Mouse (Mus musculus): ENCODE data around the gene Mlana. TPM values are rescaled to one million over a fixed set of nuclear protein-coding genes. Genes with fewer than 3 reads are reported as not detected.

Gene Mlana
- polyA plus RNA-seq, 1 experiment from 2014 or later = not detected

DNA sequence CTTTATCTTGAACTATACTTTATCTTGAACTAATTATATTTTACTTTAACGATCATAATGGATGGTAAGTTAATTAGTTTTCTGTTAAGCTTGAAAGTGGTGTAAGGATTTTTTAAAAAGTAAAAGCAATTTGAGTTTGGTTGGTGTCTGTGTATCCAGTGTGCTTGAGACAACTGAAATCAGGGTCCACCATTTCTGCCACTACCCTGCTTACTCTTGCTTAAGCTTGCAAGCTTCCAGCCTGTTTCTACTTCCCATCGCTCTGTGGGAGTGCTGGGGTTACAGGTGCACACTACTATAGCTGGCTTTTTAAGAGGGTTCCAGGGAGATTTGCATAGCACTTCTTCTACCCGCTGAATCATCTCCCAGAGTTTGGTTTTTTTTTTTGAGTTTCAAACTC is 11.8 kb downstream of the Mlana start:
- H3K4me2 ChIP-seq (ENCODE audit: low read depth, low read length) = no peak overlapping the region
- no peaks in the 10 kb centered on the region for H3K36me3 ChIP-seq (ENCODE audit: control insufficient read depth, insufficient read depth, low read length)
- H3K9ac ChIP-seq (ENCODE audit: low read length) = no peak overlapping the region
- no peak overlapping the region for H3K4me3 ChIP-seq (replicated peaks; ENCODE audit: low read length)
- H3K4me1 ChIP-seq (ENCODE audit: control insufficient read depth, insufficient read depth, low read length) = no peaks in the 10 kb centered on the region
- WGBS = 73% methylated on average over 3 of the region's 3 CpGs
- H3K27me3 ChIP-seq (ENCODE audit: control insufficient read depth, insufficient read depth, low read length) = no peaks in the 10 kb centered on the region
- H3K27ac ChIP-seq (ENCODE audit: low read length) = no peak overlapping the region
- no peak for ATAC-seq (ENCODE audit: insufficient read depth, low FRiP score)
- no peaks in the 10 kb centered on the region for H3K9me3 ChIP-seq (replicated peaks; ENCODE audit: control insufficient read depth, low read length)

DNA sequence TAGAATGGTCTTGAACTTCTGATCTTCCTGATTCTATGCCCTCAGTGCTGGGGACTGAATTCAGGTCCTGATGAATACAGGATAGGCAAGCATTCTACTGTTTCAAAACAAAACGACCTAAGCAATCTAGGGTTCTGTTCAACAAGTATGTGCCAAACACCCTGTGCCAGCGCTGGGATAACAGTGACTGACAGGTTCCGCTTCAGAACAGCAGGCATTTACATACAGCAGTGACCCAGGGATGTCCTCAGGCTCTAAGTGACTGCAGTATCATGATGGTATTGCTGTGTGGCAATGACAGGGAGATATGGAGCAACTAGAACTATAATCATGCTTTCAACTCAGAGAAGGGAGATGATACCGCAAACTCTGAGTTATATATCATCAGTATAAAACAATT is 15.8 kb downstream of the Mlana start:
- Histone ChIP-seq H3K27ac (ENCODE audit: low read length) (no peak overlapping the region), H3K4me3 (replicated peaks; ENCODE audit: low read length) (no peak overlapping the region), H3K4me1 (ENCODE audit: control insufficient read depth, insufficient read depth, low read length) (no peaks in the 10 kb centered on the region), H3K4me2 (ENCODE audit: low read depth, low read length) (no peak overlapping the region), H3K9me3 (replicated peaks; ENCODE audit: control insufficient read depth, low read length) (no peaks in the 10 kb centered on the region), H3K36me3 (ENCODE audit: control insufficient read depth, insufficient read depth, low read length) (0 out of 2 replicates have a peak, but pooled peaks cover 6% of the 10 kb centered on the region), H3K9ac (ENCODE audit: low read length) (no peak overlapping the region), H3K27me3 (ENCODE audit: control insufficient read depth, insufficient read depth, low read length) (no peaks in the 10 kb centered on the region)
- no peak for ATAC-seq (ENCODE audit: insufficient read depth, low FRiP score)
- 88% methylated on average over 4 of the region's 4 CpGs for WGBS

DNA sequence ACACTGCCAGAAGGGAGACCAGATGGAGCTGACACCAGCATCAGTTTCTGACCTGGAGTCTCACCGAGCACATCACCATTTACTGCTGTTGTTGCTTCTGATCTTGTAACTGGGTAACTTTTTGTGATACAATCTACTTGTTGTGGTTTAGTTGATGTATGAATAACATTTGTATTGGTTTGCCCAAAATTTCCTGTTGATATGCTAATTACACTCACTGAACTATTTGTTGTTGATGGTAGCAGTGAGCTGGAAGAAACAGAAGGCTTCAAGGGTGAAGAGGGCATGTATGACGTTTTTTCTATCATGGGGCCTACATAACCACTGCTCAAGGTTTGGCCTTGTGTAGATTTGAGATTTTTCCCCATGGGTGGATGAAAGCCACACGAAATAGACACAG is 20.2 kb downstream of the Mlana start:
- H3K9me3 ChIP-seq (replicated peaks; ENCODE audit: control insufficient read depth, low read length) = no peaks in the 10 kb centered on the region
- H3K27me3 ChIP-seq (ENCODE audit: control insufficient read depth, insufficient read depth, low read length) = no peaks in the 10 kb centered on the region
- WGBS = 89% methylated on average over 3 of the region's 3 CpGs
- ATAC-seq (ENCODE audit: insufficient read depth, low FRiP score) = no peak
- no peak overlapping the region for H3K4me2 ChIP-seq (ENCODE audit: low read depth, low read length)
- no peak overlapping the region for H3K4me3 ChIP-seq (replicated peaks; ENCODE audit: low read length)
- H3K9ac ChIP-seq (ENCODE audit: low read length) = no peak overlapping the region
- H3K4me1 ChIP-seq (ENCODE audit: control insufficient read depth, insufficient read depth, low read length) = no peaks in the 10 kb centered on the region
- H3K27ac ChIP-seq (ENCODE audit: low read length) = no peak overlapping the region
- 0 out of 2 replicates have a peak, but pooled peaks cover 8% of the 10 kb centered on the region for H3K36me3 ChIP-seq (ENCODE audit: control insufficient read depth, insufficient read depth, low read length)

DNA sequence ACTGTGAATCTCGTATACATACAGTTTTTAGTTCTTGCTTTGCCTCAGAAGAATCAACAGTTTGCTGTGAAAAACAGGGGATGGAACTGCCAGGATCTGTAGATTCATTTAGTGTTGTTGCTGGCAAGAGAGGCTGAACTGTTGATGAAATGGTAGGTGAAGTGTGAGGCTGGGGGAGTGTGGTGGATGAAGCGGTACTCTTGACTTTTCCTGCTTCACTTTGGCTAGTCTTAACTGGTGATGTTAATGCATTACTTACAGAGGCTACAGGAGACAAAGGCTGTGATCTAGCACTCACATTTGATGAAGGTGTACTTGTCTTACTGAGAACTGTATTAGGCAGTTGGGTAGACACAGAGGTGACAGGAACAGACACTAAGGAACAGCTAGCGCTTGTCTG is 20.9 kb downstream of the Mlana start:
- Histone ChIP-seq H3K4me3 (replicated peaks; ENCODE audit: low read length) (no peak overlapping the region), H3K9ac (ENCODE audit: low read length) (no peak overlapping the region), H3K4me1 (ENCODE audit: control insufficient read depth, insufficient read depth, low read length) (no peaks in the 10 kb centered on the region), H3K9me3 (replicated peaks; ENCODE audit: control insufficient read depth, low read length) (no peaks in the 10 kb centered on the region), H3K27me3 (ENCODE audit: control insufficient read depth, insufficient read depth, low read length) (no peaks in the 10 kb centered on the region), H3K4me2 (ENCODE audit: low read depth, low read length) (no peak overlapping the region), H3K36me3 (ENCODE audit: control insufficient read depth, insufficient read depth, low read length) (0 out of 2 replicates have a peak, but pooled peaks cover 8% of the 10 kb centered on the region), H3K27ac (ENCODE audit: low read length) (no peak overlapping the region)
- no peak for ATAC-seq (ENCODE audit: insufficient read depth, low FRiP score)
- WGBS = 90% methylated on average over 3 of the region's 3 CpGs

DNA sequence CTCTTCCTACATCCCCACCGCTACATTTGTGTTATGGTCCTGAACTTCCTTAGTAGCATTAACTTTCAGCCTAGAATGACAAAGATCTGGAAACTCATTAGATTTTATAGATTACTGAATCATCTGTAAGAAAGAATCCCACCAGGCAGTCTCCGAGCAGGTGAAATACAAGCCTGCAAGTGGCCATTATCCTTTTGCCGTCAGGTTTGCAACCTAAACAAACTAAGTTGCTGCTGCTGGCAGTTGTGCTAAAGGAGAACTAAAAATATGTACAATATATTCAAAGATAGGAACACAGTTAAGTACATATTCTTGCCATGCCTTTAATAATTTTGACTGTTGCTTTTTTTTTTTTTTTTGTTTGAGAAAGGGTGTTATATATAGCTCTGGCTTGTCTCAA is 37.8 kb downstream of the Mlana start:
- 78% methylated on average over 3 of the region's 3 CpGs for WGBS
- no peak overlapping the region for H3K27ac ChIP-seq (ENCODE audit: low read length)
- H3K4me3 ChIP-seq (replicated peaks; ENCODE audit: low read length) = no peak overlapping the region
- ATAC-seq (ENCODE audit: insufficient read depth, low FRiP score) = no peak
- H3K9ac ChIP-seq (ENCODE audit: low read length) = no peak overlapping the region
- H3K27me3 ChIP-seq (ENCODE audit: control insufficient read depth, insufficient read depth, low read length) = no peaks in the 10 kb centered on the region
- no peaks in the 10 kb centered on the region for H3K9me3 ChIP-seq (replicated peaks; ENCODE audit: control insufficient read depth, low read length)
- H3K36me3 ChIP-seq (ENCODE audit: control insufficient read depth, insufficient read depth, low read length) = 0 out of 2 replicates have a peak, but pooled peaks cover 3% of the 10 kb centered on the region
- H3K4me1 ChIP-seq (ENCODE audit: control insufficient read depth, insufficient read depth, low read length) = no peaks in the 10 kb centered on the region
- no peak overlapping the region for H3K4me2 ChIP-seq (ENCODE audit: low read depth, low read length)

DNA sequence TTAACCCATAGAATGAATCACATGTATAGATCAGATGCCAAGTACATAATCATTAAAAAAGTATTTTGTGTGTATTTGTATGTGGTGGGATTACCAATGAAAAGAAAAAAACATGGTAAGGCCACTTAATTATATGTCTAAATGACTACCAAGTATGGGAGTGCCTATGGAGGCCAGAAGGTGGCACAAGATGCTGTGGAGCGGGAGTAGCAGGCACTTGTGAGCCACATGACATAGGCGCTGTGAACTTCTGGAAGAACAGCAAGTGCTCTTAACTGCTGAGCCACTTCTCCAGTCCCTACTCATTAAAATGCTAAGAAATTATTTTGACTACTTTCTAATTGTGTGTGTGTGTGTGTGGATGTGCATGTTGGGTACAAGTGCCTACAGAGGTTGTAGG is 42.0 kb downstream of the Mlana start:
- ATAC-seq (ENCODE audit: insufficient read depth, low FRiP score) = no peak
- Histone ChIP-seq H3K9ac (ENCODE audit: low read length) (no peak overlapping the region), H3K27ac (ENCODE audit: low read length) (no peak overlapping the region), H3K36me3 (ENCODE audit: control insufficient read depth, insufficient read depth, low read length) (0 out of 2 replicates have a peak, but pooled peaks cover 3% of the 10 kb centered on the region), H3K4me3 (replicated peaks; ENCODE audit: low read length) (no peak overlapping the region), H3K4me2 (ENCODE audit: low read depth, low read length) (no peak overlapping the region), H3K27me3 (ENCODE audit: control insufficient read depth, insufficient read depth, low read length) (no peaks in the 10 kb centered on the region), H3K9me3 (replicated peaks; ENCODE audit: control insufficient read depth, low read length) (no peaks in the 10 kb centered on the region), H3K4me1 (ENCODE audit: control insufficient read depth, insufficient read depth, low read length) (no peaks in the 10 kb centered on the region)
- 90% methylated on average over 2 of the region's 2 CpGs for WGBS

DNA sequence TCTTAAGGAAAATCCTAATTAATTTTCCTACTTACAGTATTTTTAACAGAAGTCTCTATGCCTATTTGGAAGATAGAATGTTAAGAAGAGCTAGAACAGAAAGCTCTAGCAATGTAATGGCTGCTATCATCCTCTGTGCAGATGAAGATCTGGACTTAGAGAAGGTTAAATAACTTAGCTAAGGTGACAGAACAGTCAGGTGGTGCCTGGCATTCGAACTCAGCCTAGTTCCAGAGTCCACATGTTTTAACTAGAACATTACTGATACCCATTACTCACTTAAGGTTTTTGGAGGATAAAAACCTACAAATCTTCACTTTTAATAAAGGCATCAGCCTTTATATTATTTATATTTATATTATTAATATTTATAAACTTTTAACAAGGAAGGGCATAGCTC is 43.0 kb downstream of the Mlana start:
- no peak overlapping the region for H3K4me3 ChIP-seq (replicated peaks; ENCODE audit: low read length)
- no peak overlapping the region for H3K4me2 ChIP-seq (ENCODE audit: low read depth, low read length)
- no peak overlapping the region for H3K27ac ChIP-seq (ENCODE audit: low read length)
- 76% methylated on average over 1 of the region's 1 CpGs for WGBS
- H3K27me3 ChIP-seq (ENCODE audit: control insufficient read depth, insufficient read depth, low read length) = no peaks in the 10 kb centered on the region
- no peak for ATAC-seq (ENCODE audit: insufficient read depth, low FRiP score)
- H3K36me3 ChIP-seq (ENCODE audit: control insufficient read depth, insufficient read depth, low read length) = 0 out of 2 replicates have a peak, but pooled peaks cover 3% of the 10 kb centered on the region
- H3K4me1 ChIP-seq (ENCODE audit: control insufficient read depth, insufficient read depth, low read length) = no peaks in the 10 kb centered on the region
- no peak overlapping the region for H3K9ac ChIP-seq (ENCODE audit: low read length)
- H3K9me3 ChIP-seq (replicated peaks; ENCODE audit: control insufficient read depth, low read length) = no peaks in the 10 kb centered on the region

DNA sequence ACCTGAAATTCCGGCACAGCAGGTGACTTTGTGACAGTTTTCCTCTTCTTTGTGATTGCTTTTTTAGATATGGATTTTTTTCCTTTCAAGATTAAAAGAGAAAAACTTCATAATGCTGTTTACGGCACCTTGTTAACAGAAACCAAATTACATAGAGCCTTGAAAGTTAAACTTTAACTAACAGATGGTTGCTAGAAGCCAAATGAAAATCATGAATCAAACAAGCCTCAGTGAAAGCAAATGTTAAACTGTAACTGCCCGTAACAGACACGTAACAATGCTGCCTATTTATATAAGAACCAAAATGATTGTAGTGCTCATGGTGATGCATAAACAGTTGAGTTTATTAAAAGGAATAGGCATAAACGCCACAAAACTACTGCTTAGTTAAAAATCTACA is 45.9 kb downstream of the Mlana start:
- 54% methylated on average over 5 of the region's 5 CpGs for WGBS
- Histone ChIP-seq H3K27ac (ENCODE audit: low read length) (no peak overlapping the region), H3K9ac (ENCODE audit: low read length) (no peak overlapping the region), H3K4me1 (ENCODE audit: control insufficient read depth, insufficient read depth, low read length) (no peaks in the 10 kb centered on the region), H3K4me2 (ENCODE audit: low read depth, low read length) (peak overlapping the region; percentile 21), H3K4me3 (replicated peaks; ENCODE audit: low read length) (no peak overlapping the region), H3K27me3 (ENCODE audit: control insufficient read depth, insufficient read depth, low read length) (no peaks in the 10 kb centered on the region), H3K9me3 (replicated peaks; ENCODE audit: control insufficient read depth, low read length) (no peaks in the 10 kb centered on the region), H3K36me3 (ENCODE audit: control insufficient read depth, insufficient read depth, low read length) (peaks cover 3% of the 10 kb centered on the region; the same call in 1 of the 2 replicates)
- no peak for ATAC-seq (ENCODE audit: insufficient read depth, low FRiP score)

DNA sequence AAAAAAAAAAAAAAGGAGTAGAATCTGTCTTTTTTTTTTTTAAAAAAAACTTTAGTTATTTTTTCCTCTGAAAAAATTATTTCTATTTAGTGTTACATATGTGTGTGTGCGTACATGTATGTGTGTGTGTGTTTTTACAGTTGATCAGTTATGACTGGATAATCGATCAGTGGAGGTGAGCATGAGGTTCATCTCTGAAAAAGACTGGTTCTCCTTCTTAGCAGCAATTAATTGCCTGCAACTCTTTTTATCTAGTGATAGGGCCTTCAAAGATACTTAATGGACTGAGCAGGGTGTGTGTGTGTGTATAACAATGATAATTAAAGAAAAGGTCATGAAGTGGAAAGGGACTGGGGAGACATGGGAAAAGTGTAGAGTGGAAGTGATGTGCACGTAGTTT is 53.4 kb downstream of the Mlana start:
- Histone ChIP-seq H3K27me3 (ENCODE audit: control insufficient read depth, insufficient read depth, low read length) (no peaks in the 10 kb centered on the region), H3K36me3 (ENCODE audit: control insufficient read depth, insufficient read depth, low read length) (no peaks in the 10 kb centered on the region; the same call in 1 of the 2 replicates), H3K4me3 (replicated peaks; ENCODE audit: low read length) (no peak overlapping the region), H3K4me2 (ENCODE audit: low read depth, low read length) (no peak overlapping the region), H3K4me1 (ENCODE audit: control insufficient read depth, insufficient read depth, low read length) (no peaks in the 10 kb centered on the region), H3K27ac (ENCODE audit: low read length) (no peak overlapping the region), H3K9me3 (replicated peaks; ENCODE audit: control insufficient read depth, low read length) (no peaks in the 10 kb centered on the region), H3K9ac (ENCODE audit: low read length) (no peak overlapping the region)
- 90% methylated on average over 3 of the region's 3 CpGs for WGBS
- no peak for ATAC-seq (ENCODE audit: insufficient read depth, low FRiP score)

DNA sequence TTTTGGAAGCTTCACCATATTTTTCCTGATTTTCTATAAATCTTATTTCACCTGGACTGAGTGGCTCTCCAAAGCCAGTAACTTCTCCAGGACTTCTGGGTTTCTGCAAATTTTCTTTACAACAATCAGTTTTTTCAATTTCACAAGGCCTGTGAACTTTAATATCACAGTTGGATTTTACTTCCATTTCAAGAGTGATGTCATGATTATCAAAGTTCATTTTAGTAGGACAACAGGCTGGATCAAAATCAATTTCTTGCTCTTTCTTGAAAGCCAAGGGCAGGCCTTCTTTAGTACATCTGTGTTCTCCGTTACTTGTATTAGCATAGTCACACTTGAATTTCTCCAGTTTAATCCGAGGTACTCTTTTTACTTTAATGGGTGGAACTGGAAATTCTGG is 56.3 kb downstream of the Mlana start:
- H3K27me3 ChIP-seq (ENCODE audit: control insufficient read depth, insufficient read depth, low read length) = no peaks in the 10 kb centered on the region
- ATAC-seq (ENCODE audit: insufficient read depth, low FRiP score) = no peak
- no peak overlapping the region for H3K4me2 ChIP-seq (ENCODE audit: low read depth, low read length)
- no peak overlapping the region for H3K27ac ChIP-seq (ENCODE audit: low read length)
- no peak overlapping the region for H3K9ac ChIP-seq (ENCODE audit: low read length)
- 65% methylated on average over 2 of the region's 2 CpGs for WGBS
- H3K36me3 ChIP-seq (ENCODE audit: control insufficient read depth, insufficient read depth, low read length) = no peaks in the 10 kb centered on the region
- no peaks in the 10 kb centered on the region for H3K4me1 ChIP-seq (ENCODE audit: control insufficient read depth, insufficient read depth, low read length)
- no peak overlapping the region for H3K4me3 ChIP-seq (replicated peaks; ENCODE audit: low read length)
- H3K9me3 ChIP-seq (replicated peaks; ENCODE audit: control insufficient read depth, low read length) = no peaks in the 10 kb centered on the region
